8 mouse cellular contexts compared by ENCODE assay signal in genomic region chr4:138725127-138725461, GRCm38 (mm10). TPM values are rescaled to one million over a fixed set of nuclear protein-coding genes. Genes with fewer than 3 reads are reported as not detected.
DNase-seq lines count a peak whose midpoint lies in the region; ATAC-seq lines count a peak whose summit lies in the region.

No protein-coding gene starts in this region.

- peak overlapping the region; percentile 9; the same call in 1 of the 2 replicates for H3K4me3 ChIP-seq in liver, embryonic 12.5 days
- peak overlapping the region; percentile 31 for H3K4me3 ChIP-seq in neural tube, embryonic 12.5 days

- peaks cover 18% of the 10 kb centered on the region; the same call in 1 of the 2 replicates for H3K4me1 ChIP-seq in liver, embryonic 12.5 days
- H3K4me1 ChIP-seq in neural tube, embryonic 12.5 days = peaks cover 16% of the 10 kb centered on the region

- no peak overlapping the region for H3K9ac ChIP-seq in liver, embryonic 12.5 days
- peak overlapping the region; percentile 43 for H3K9ac ChIP-seq in neural tube, embryonic 12.5 days

- H3K4me2 ChIP-seq in liver, embryonic 12.5 days = peak overlapping the region; percentile 41
- peak overlapping the region; percentile 61 for H3K4me2 ChIP-seq in neural tube, embryonic 12.5 days (replicated peaks)

- peak; percentile 44 for DNase-seq in layer of hippocampus, adult 11-12 months (ENCODE audit: low spot score)
- no peak for DNase-seq in layer of hippocampus, adult 9-11 months
- peak; percentile 53 to 68 for DNase-seq in cerebellum, postnatal 25 days
- peak; percentile 22 to 29 for DNase-seq in gastrocnemius, postnatal 36 days
- DNase-seq in induced T-regulatory cell, adult 2 months (ENCODE audit: low read depth) = peak; percentile 43
- peak; percentile 84 for DNase-seq in thymus, postnatal 4 days

- WGBS in liver, embryonic 12.5 days (ENCODE audit: insufficient replicate concordance) = 3% methylated on average over 13 of the region's 13 CpGs
- WGBS in neural tube, embryonic 12.5 days = 5% methylated on average over 13 of the region's 13 CpGs

- H3K27me3 ChIP-seq in liver, embryonic 12.5 days (replicated peaks) = peaks cover 67% of the 10 kb centered on the region
- no peaks in the 10 kb centered on the region for H3K27me3 ChIP-seq in neural tube, embryonic 12.5 days (replicated peaks)

- peak; percentile 36; the same call in 1 of the 2 replicates for ATAC-seq in liver, embryonic 12.5 days
- ATAC-seq in neural tube, embryonic 12.5 days (ENCODE audit: low FRiP score, low read depth) = peak; percentile 80

- H3K27ac ChIP-seq in liver, embryonic 12.5 days = peak overlapping the region; percentile 36; the same call in 1 of the 2 replicates
- no peak overlapping the region for H3K27ac ChIP-seq in neural tube, embryonic 12.5 days

- no peaks in the 10 kb centered on the region for H3K9me3 ChIP-seq in liver, embryonic 12.5 days (replicated peaks)
- no peaks in the 10 kb centered on the region for H3K9me3 ChIP-seq in neural tube, embryonic 12.5 days

- intact Hi-C loops in gastrocnemius, postnatal 36 days (cut with DNase I) = no loop called here

- H3K36me3 ChIP-seq in liver, embryonic 12.5 days = no peaks in the 10 kb centered on the region
- no peaks in the 10 kb centered on the region for H3K36me3 ChIP-seq in neural tube, embryonic 12.5 days

RNA-seq across cellular contexts. Expression of gene Pla2g2c, which starts 0.5 kb away (rescaled TPM):
- not detected for total RNA-seq in gastrocnemius, postnatal 36 days (2021)
- polyA plus RNA-seq in liver, embryonic 12.5 days (2016; fragmentation: Nextera tagmentation; extraction: Ambion mirVana) = 0.10 TPM in 1 of 2 replicates, not detected in the other
- polyA plus RNA-seq in neural tube, embryonic 12.5 days (2016; fragmentation: Nextera tagmentation; extraction: Ambion mirVana) = 0.57 and 0.61 TPM in 2 replicates

RNA-seq across cellular contexts. Expression of gene Ubxn10, which starts 11.9 kb away (rescaled TPM):
- total RNA-seq in gastrocnemius, postnatal 36 days (2021) = under 1 TPM; 0.10 to 0.12 TPM
- 0.16 and 0.23 TPM in 2 replicates for polyA plus RNA-seq in liver, embryonic 12.5 days (2016; fragmentation: Nextera tagmentation; extraction: Ambion mirVana)
- polyA plus RNA-seq in neural tube, embryonic 12.5 days (2016; fragmentation: Nextera tagmentation; extraction: Ambion mirVana) = 1.0 and 1.7 TPM in 2 replicates

RNA-seq across cellular contexts. Expression of gene Pla2g2f, which starts 32.3 kb away (rescaled TPM):
- not detected for total RNA-seq in gastrocnemius, postnatal 36 days (2021)
- not detected in 2 replicates for polyA plus RNA-seq in liver, embryonic 12.5 days (2016; fragmentation: Nextera tagmentation; extraction: Ambion mirVana)
- polyA plus RNA-seq in neural tube, embryonic 12.5 days (2016; fragmentation: Nextera tagmentation; extraction: Ambion mirVana) = 0.08 and 0.28 TPM in 2 replicates

RNA-seq across cellular contexts. Expression of gene Pla2g2d, which starts 50.4 kb away (rescaled TPM):
- total RNA-seq in gastrocnemius, postnatal 36 days (2021) = under 1 TPM; 0.20 to 0.27 TPM
- 0.05 and 0.06 TPM in 2 replicates for polyA plus RNA-seq in liver, embryonic 12.5 days (2016; fragmentation: Nextera tagmentation; extraction: Ambion mirVana)
- 1.1 and 1.5 TPM in 2 replicates for polyA plus RNA-seq in neural tube, embryonic 12.5 days (2016; fragmentation: Nextera tagmentation; extraction: Ambion mirVana)
